Mouse (Mus musculus) E14TG2a.4 (cell line): ENCODE results near the gene Dppa4.

Experiments
- CTCF ChIP-seq: conservative IDR thresholded peaks from 2 replicates; pipeline ENCODE4 v1.5.1; 2014; ENCODE audit warnings: low read length
- NANOG ChIP-seq: IDR thresholded peaks from 2 replicates; pipeline ENCODE4 v1.6.1; 2014; ENCODE audit warnings: borderline replicate concordance, low read length, mixed read lengths
- POU5F1 ChIP-seq: IDR thresholded peaks from 2 replicates; pipeline ENCODE4 v1.6.1; 2014; ENCODE audit warnings: low read length, borderline replicate concordance

DNA sequence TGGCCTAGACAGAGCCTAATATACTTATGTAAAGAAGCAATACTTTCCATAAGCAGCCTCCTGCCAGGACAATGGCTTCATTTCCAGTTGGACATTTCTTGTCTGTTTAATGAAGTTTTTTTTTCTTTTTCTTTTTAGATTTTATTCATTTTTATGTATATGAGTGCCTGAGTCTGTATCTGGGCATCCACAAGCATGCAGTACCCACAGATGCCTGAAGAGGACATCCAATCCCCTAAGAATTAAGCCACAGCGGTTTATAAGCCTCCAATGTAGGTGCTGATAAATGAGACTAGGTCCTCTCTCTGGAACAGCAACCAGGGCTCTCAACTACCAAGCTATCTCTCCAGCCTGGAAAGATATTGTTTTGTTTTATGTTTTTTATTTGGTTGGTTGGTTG lies 20.6 kb upstream of the Dppa4 start:
- TF ChIP-seq CTCF: peak; percentile 69
- TF ChIP-seq NANOG: no peak
- no peak for TF ChIP-seq POU5F1
